Comparison of ENCODE assay signal across 32 mouse cellular contexts in genomic region chr17:8478554-8478953, GRCm38 (mm10). TPM values are rescaled to one million over a fixed set of nuclear protein-coding genes. Genes with fewer than 3 reads are reported as not detected.
"Had no signal": no experiment of that assay in that cellular context is flagged by ENCODE, and none has a peak within 500 bp of the region (broad histone marks: within the 10 kb centered on the region; RNA-seq: fewer than 3 reads in every experiment).

No protein-coding gene starts in this region.

- ATAC-seq: hindbrain, embryonic 16.5 days; inflammation-experienced regulatory T-cells, adult 6 months; intestine, embryonic 15.5 days; intestine, postnatal 0 days had no signal

- H3K4me2 ChIP-seq: heart, embryonic 12.5 days; hindbrain, embryonic 12.5 days; hindbrain, embryonic 14.5 days; intestine, embryonic 15.5 days; limb, embryonic 12.5 days; liver, embryonic 11.5 days; liver, embryonic 13.5 days; liver, embryonic 15.5 days had no signal

- H3K36me3 ChIP-seq: heart, embryonic 12.5 days; hindbrain, embryonic 10.5 days; hindbrain, embryonic 12.5 days; intestine, embryonic 15.5 days; limb, embryonic 10.5 days; limb, embryonic 12.5 days; liver, embryonic 13.5 days; liver, embryonic 15.5 days had no signal

- H3K9ac ChIP-seq: heart, embryonic 12.5 days; hindbrain, embryonic 12.5 days; hindbrain, embryonic 14.5 days; intestine, embryonic 15.5 days; limb, embryonic 12.5 days; liver, embryonic 13.5 days; liver, embryonic 15.5 days had no signal

- H3K9me3 ChIP-seq: heart, embryonic 12.5 days; hindbrain, embryonic 10.5 days; hindbrain, embryonic 12.5 days; intestine, embryonic 15.5 days; liver, embryonic 13.5 days; liver, embryonic 15.5 days had no signal

- H3K27ac ChIP-seq: heart, adult 2 months; hindbrain, embryonic 10.5 days; hindbrain, embryonic 12.5 days; hindbrain, embryonic 14.5 days; intestine, embryonic 15.5 days; layer of hippocampus, adult 2 months; limb, embryonic 10.5 days; limb, embryonic 12.5 days; liver, embryonic 13.5 days; liver, embryonic 15.5 days had no signal

- H3K27me3 ChIP-seq: hindbrain, embryonic 12.5 days; intestine, embryonic 15.5 days; liver, embryonic 13.5 days; liver, embryonic 15.5 days had no signal

- DNase-seq: gastrocnemius, postnatal 10 days; gastrocnemius, postnatal 25 days; heart, adult 2 months; heart, postnatal 10 days; heart, postnatal 4 days; kidney, adult 18-20 months; kidney, adult 8-10 months; kidney, postnatal 10 days; kidney, postnatal 25 days; kidney, postnatal 4 days; liver; liver, embryonic 13.5 days had no signal

- H3K4me1 ChIP-seq: heart, embryonic 12.5 days; hindbrain, embryonic 10.5 days; hindbrain, embryonic 12.5 days; intestine, embryonic 15.5 days; liver, embryonic 13.5 days; liver, embryonic 15.5 days had no signal

- H3K4me3 ChIP-seq: heart, adult 2 months; heart, embryonic 12.5 days; hindbrain, embryonic 10.5 days; hindbrain, embryonic 12.5 days; intestine, embryonic 15.5 days; layer of hippocampus, adult 2 months; limb, embryonic 10.5 days; limb, embryonic 12.5 days; liver, embryonic 13.5 days; liver, embryonic 15.5 days had no signal

RNA-seq across cellular contexts. Expression of gene T, which starts 44.3 kb away (rescaled TPM):
- total RNA-seq: gastrocnemius, adult 18-20 months; gastrocnemius, postnatal 10 days; gastrocnemius, postnatal 25 days; granulocyte monocyte progenitor cell, adult 5-6 weeks; heart, adult 2 months; heart, postnatal 10 days; heart, postnatal 25 days; heart, postnatal 4 days; layer of hippocampus, adult 2 months; layer of hippocampus, postnatal 25 days; left cerebral cortex, adult 18-20 months; left cerebral cortex, postnatal 14 days; left cerebral cortex, postnatal 36 days had no signal
- polyA plus RNA-seq: heart, adult 2 months; inflammation-experienced regulatory T-cells, adult 6 months; liver, embryonic 11.5 days; liver, embryonic 13.5 days; liver, embryonic 15.5 days had no signal

RNA-seq across cellular contexts. Expression of gene Pde10a, which starts 46.6 kb away (rescaled TPM):
- polyA plus RNA-seq: inflammation-experienced regulatory T-cells, adult 6 months had no signal
